Mouse (Mus musculus) liver, adult 2 months (tissue): ENCODE measurements around the gene Pofut2.

Experiments
- CTCF ChIP-seq: fragments of 200-500 bp; IDR thresholded peaks from 2 replicates; pipeline ENCODE4 v1.5.1; 2011; ENCODE audit warnings: low read depth, low read length, control low read depth
- POLR2A ChIP-seq: fragments of 200-500 bp; IDR thresholded peaks from 2 replicates; pipeline ENCODE4 v1.6.1; 2011; ENCODE audit warnings: low read length, control low read depth; ENCODE audit not compliant: insufficient read depth; ENCODE audit errors: extremely low read depth

GRCm38 (mm10) chr10:77266281-77266680 is 7.3 kb downstream of the Pofut2 start:
- no peak for TF ChIP-seq POLR2A
- no peak for TF ChIP-seq CTCF
